Mouse (Mus musculus) neural tube, embryonic 11.5 days (tissue): Measurements from ENCODE around the gene Igsf10. TPM values are rescaled to one million over a fixed set of nuclear protein-coding genes. Genes with fewer than 3 reads are reported as not detected.

Source experiments
- ATAC-seq: fragments of 200-750 bp; cut with Nextera tagmentation; 2 replicates; pipeline ENCODE4 v1.8.0; 2017; ENCODE audit warnings: moderate number of reproducible peaks, mild to moderate bottlenecking, moderate TSS enrichment, moderate library complexity; ENCODE audit not compliant: insufficient read depth, low FRiP score, low TSS enrichment
- DNase-seq: peaks from one replicate; pipeline ENCODE4 v3.0.0-alpha.2; 2015; ENCODE audit warnings: low spot score
- H3K27ac ChIP-seq: fragments of 300-500 bp; sonication (generic); 2 replicates; pipeline ENCODE4 v1.5.1; 2014; ENCODE audit warnings: low read depth, mild to moderate bottlenecking, low read length
- H3K27me3 ChIP-seq: fragments of 300-500 bp; sonication (generic); 2 replicates; pipeline ENCODE4 v1.6.1; 2014; ENCODE audit warnings: mild to moderate bottlenecking, low read length, mixed read lengths; ENCODE audit not compliant: control insufficient read depth, insufficient read depth
- H3K36me3 ChIP-seq: fragments of 300-500 bp; sonication (generic); 2 replicates; pipeline ENCODE4 v1.6.1; 2014; ENCODE audit warnings: mild to moderate bottlenecking, low read length, moderate library complexity, mixed read lengths; ENCODE audit not compliant: control insufficient read depth, insufficient read depth
- H3K4me1 ChIP-seq: fragments of 300-500 bp; sonication (generic); 2 replicates; pipeline ENCODE4 v1.6.1; 2014; ENCODE audit warnings: low read length, mixed read lengths; ENCODE audit not compliant: control insufficient read depth, insufficient read depth
- H3K4me2 ChIP-seq: fragments of 300-500 bp; sonication (generic); 2 replicates; pipeline ENCODE4 v1.6.1; 2014; ENCODE audit warnings: low read depth, mild to moderate bottlenecking, moderate library complexity
- H3K4me3 ChIP-seq: fragments of 300-500 bp; sonication (generic); 2 replicates; pipeline ENCODE4 v1.5.1; 2014; ENCODE audit warnings: low read depth, low read length
- H3K9ac ChIP-seq: fragments of 300-500 bp; sonication (generic); 2 replicates; pipeline ENCODE4 v1.6.1; 2014; ENCODE audit warnings: mild to moderate bottlenecking, low read length
- H3K9me3 ChIP-seq: fragments of 300-500 bp; sonication (generic); 2 replicates; pipeline ENCODE4 v1.6.1; 2016; ENCODE audit warnings: low read length; ENCODE audit not compliant: control insufficient read depth
- WGBS: fragments of 180-500 bp; shearing (Covaris S2); extraction: QIAGEN DNeasy Blood & Tissue Kit; methylation state at CpG from one replicate; pipeline ENCODE4 v1.1.7; 2014; 5-methylcytosine and 5-hydroxymethylcytosine counted together
- polyA plus RNA-seq: library from polyadenylated mRNA; unstranded; fragments of >200 nt; fragmentation: Nextera tagmentation; extraction: Ambion mirVana; gene quantifications from 2 replicates; pipeline ENCODE4 v1.2.1, GENCODE M21; 2014

Igsf10 gene
- polyA plus RNA-seq, 1 experiment from 2014 or later: 3.9 TPM

GRCm38 (mm10) chr3:59296563-59297130 lies 47.5 kb downstream of the Igsf10 start:
- WGBS: 94% methylated on average over 5 of the region's 5 CpGs
- ATAC-seq: no peak
- Histone ChIP-seq H3K36me3 (no peaks in the 10 kb centered on the region), H3K9ac (no peak overlapping the region), H3K4me1 (no peaks in the 10 kb centered on the region), H3K27ac (no peak overlapping the region), H3K4me2 (no peak overlapping the region), H3K27me3 (no peaks in the 10 kb centered on the region), H3K9me3 (no peaks in the 10 kb centered on the region), H3K4me3 (no peak overlapping the region)
- no peak for DNase-seq

GRCm38 (mm10) chr3:59295699-59296562 lies 48.3 kb downstream of the Igsf10 start:
- WGBS: 91% methylated on average over 16 of the region's 16 CpGs
- ATAC-seq: no peak
- no peak overlapping the region for H3K27ac ChIP-seq

GRCm38 (mm10) chr3:59293437-59294199 lies 50.6 kb downstream of the Igsf10 start:
- 87% methylated on average over 5 of the region's 5 CpGs for WGBS
- H3K9ac ChIP-seq: no peak overlapping the region
- H3K9me3 ChIP-seq: no peaks in the 10 kb centered on the region
- no peaks in the 10 kb centered on the region for H3K36me3 ChIP-seq
- no peak for DNase-seq
- no peak overlapping the region for H3K4me3 ChIP-seq
- no peak for ATAC-seq
- no peak overlapping the region for H3K27ac ChIP-seq
- no peak overlapping the region for H3K4me2 ChIP-seq
- H3K27me3 ChIP-seq: no peaks in the 10 kb centered on the region
- no peaks in the 10 kb centered on the region for H3K4me1 ChIP-seq

More at GRCm38 (mm10) chr3:59295699-59296562, 48.3 kb downstream of the Igsf10 start:
- no peak overlapping the region for H3K4me2 ChIP-seq
- no peak for DNase-seq
- H3K4me1 ChIP-seq: no peaks in the 10 kb centered on the region
- no peak overlapping the region for H3K9ac ChIP-seq
- H3K36me3 ChIP-seq: no peaks in the 10 kb centered on the region
- no peaks in the 10 kb centered on the region for H3K27me3 ChIP-seq
- no peaks in the 10 kb centered on the region for H3K9me3 ChIP-seq
- no peak overlapping the region for H3K4me3 ChIP-seq

- H3K27me3 ChIP-seq: no peaks in the 10 kb centered on the region
- WGBS: 78% methylated on average over 2 of the region's 2 CpGs
- H3K4me2 ChIP-seq: no peak overlapping the region
- no peak overlapping the region for H3K4me3 ChIP-seq
- no peak for DNase-seq
- no peaks in the 10 kb centered on the region for H3K9me3 ChIP-seq
- H3K27ac ChIP-seq: no peak overlapping the region
- no peak for ATAC-seq
- no peak overlapping the region for H3K9ac ChIP-seq
- no peaks in the 10 kb centered on the region for H3K36me3 ChIP-seq
- no peaks in the 10 kb centered on the region for H3K4me1 ChIP-seq
Observed at GRCm38 (mm10) chr3:59290551-59290950, 53.6 kb downstream of the Igsf10 start.

- Histone ChIP-seq H3K4me2 (no peak overlapping the region), H3K9ac (no peak overlapping the region), H3K27me3 (no peaks in the 10 kb centered on the region), H3K4me1 (0 out of 2 replicates have a peak, but pooled peaks cover 3% of the 10 kb centered on the region), H3K9me3 (no peaks in the 10 kb centered on the region), H3K27ac (no peak overlapping the region), H3K36me3 (no peaks in the 10 kb centered on the region), H3K4me3 (no peak overlapping the region)
- ATAC-seq (no peak), DNase-seq (no peak)
Observed at GRCm38 (mm10) chr3:59278620-59279019, 65.6 kb downstream of the Igsf10 start.

GRCm38 (mm10) chr3:59278254-59278533 lies 66.0 kb downstream of the Igsf10 start:
- Histone ChIP-seq H3K9me3 (no peaks in the 10 kb centered on the region), H3K4me2 (no peak overlapping the region), H3K9ac (no peak overlapping the region), H3K4me1 (0 out of 2 replicates have a peak, but pooled peaks cover 3% of the 10 kb centered on the region), H3K27me3 (no peaks in the 10 kb centered on the region), H3K4me3 (no peak overlapping the region), H3K27ac (no peak overlapping the region), H3K36me3 (no peaks in the 10 kb centered on the region)
- WGBS: 89% methylated on average over 3 of the region's 3 CpGs
- DNase-seq (no peak), ATAC-seq (0 out of 2 replicates have a peak, but pooled peaks have one; percentile 35)

GRCm38 (mm10) chr3:59277502-59278253 lies 66.5 kb downstream of the Igsf10 start:
- no peak overlapping the region for H3K4me2 ChIP-seq
- ATAC-seq: peak; percentile 67; the same call in 1 of the 2 replicates
- H3K4me3 ChIP-seq: no peak overlapping the region
- no peak overlapping the region for H3K9ac ChIP-seq
- H3K36me3 ChIP-seq: no peaks in the 10 kb centered on the region
- H3K4me1 ChIP-seq: 0 out of 2 replicates have a peak, but pooled peaks cover 3% of the 10 kb centered on the region
- WGBS: 10% methylated on average over 3 of the region's 3 CpGs
- H3K27me3 ChIP-seq: no peaks in the 10 kb centered on the region
- H3K27ac ChIP-seq: no peak overlapping the region
- DNase-seq: peak; percentile 40
- H3K9me3 ChIP-seq: no peaks in the 10 kb centered on the region

- ATAC-seq (no peak), DNase-seq (no peak)
- WGBS: 86% methylated on average over 6 of the region's 6 CpGs
- Histone ChIP-seq H3K4me3 (no peak overlapping the region), H3K36me3 (no peaks in the 10 kb centered on the region), H3K4me1 (no peaks in the 10 kb centered on the region), H3K9ac (no peak overlapping the region), H3K9me3 (no peaks in the 10 kb centered on the region), H3K4me2 (no peak overlapping the region), H3K27me3 (no peaks in the 10 kb centered on the region), H3K27ac (no peak overlapping the region)
Observed at GRCm38 (mm10) chr3:59270811-59271210, 73.4 kb downstream of the Igsf10 start.
